Mouse (Mus musculus): ENCODE data around the gene Ncoa5.

Ncoa5 gene

GRCm38 (mm10) chr2:164956195-164956594 is 78.5 kb downstream of the Ncoa5 start:
- DNase-seq = no peak

GRCm38 (mm10) chr2:164955725-164956124 is 78.9 kb downstream of the Ncoa5 start:
- DNase-seq = no peak

GRCm38 (mm10) chr2:164953224-164953623 is 81.4 kb downstream of the Ncoa5 start:
- peak; percentile 65 to 90 for DNase-seq

- peak in 1 of 2 experiments; percentile 40 for DNase-seq
Measured at GRCm38 (mm10) chr2:164952448-164952847, 82.2 kb downstream of the Ncoa5 start.

- DNase-seq = no peak
Measured at GRCm38 (mm10) chr2:164951745-164952144, 82.9 kb downstream of the Ncoa5 start.

GRCm38 (mm10) chr2:164950501-164950900 is 84.2 kb downstream of the Ncoa5 start:
- DNase-seq = peak in 1 of 2 experiments; percentile 49
